Mouse (Mus musculus): ENCODE measurements at regions not wholly inside any gene's neighbourhood (a gene's known extent, or its start where the extent isn't known, plus 50 kb on each side); places are given as distances from the start of the nearest gene placed in this dataset.

DNA sequence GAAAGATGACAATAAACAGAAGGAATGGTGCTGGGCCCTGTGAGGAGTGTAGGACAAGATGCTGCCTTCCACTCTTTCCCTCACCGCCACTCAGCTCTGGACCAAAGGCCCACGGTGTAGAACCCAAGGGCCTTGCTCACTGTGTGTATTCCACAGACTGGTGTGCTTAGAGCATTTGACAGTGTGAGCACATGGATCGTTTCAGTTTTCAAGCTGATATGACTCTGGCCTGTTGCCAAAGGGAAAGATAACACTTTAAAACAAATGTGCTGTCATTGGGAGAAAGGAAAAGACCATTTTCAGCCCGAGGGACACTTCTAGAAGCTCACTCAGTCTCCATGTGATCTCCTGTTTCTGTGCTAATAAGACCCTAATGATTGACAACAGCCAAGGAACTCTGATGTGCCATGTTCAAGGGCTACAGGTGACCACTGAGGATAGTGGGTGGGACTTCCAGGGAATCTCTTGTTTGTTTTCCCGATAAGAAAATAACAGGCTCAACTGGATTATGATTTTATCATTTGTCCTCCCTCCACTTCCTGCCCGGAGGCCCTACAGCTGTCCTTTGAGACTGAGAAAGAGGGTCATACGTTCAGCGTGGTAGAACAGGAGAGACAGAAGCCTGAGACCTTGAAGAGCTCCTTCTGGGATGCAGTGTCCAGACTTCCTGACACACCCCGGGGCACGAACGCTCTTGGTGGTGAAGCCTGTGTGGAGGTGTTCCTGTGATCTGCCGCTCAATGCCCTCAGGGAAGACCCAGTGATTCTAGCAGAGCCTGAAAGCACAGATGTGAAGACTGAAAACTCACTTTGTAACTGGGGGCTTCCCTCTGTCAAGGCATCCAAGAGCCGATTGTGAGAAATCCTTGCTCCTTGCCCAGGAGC is 61.2 kb downstream of the Klf4 start:
- TF ChIP-seq POLR2A (IDR thresholded peaks at IDR 0.05; ENCODE audit: borderline replicate concordance, extremely low read depth, insufficient read depth, insufficient read length, poor library complexity, severe bottlenecking) = no peak
- TF ChIP-seq CTCF (IDR thresholded peaks at IDR 0.05; ENCODE audit: borderline replicate concordance, extremely low read depth, insufficient read depth, insufficient read length) = no peak

All from brain, embryonic 14.5 days (tissue).